Mouse (Mus musculus) liver, embryonic 11.5 days (tissue): ENCODE results near the gene Mob2. TPM values are rescaled to one million over a fixed set of nuclear protein-coding genes. Genes with fewer than 3 reads are reported as not detected.

ENCODE experiments used
- ATAC-seq: fragments of 200-750 bp; cut with Nextera tagmentation; replicated peaks from 2 replicates; pipeline ENCODE4 v1.8.0; 2017; ENCODE audit warnings: moderate number of reproducible peaks, mild to moderate bottlenecking, moderate TSS enrichment, moderate library complexity; ENCODE audit not compliant: low FRiP score
- DNase-seq: peaks from one replicate; pipeline ENCODE4 v3.0.0-alpha.2; 2017; ENCODE audit warnings: low spot score
- H3K27ac ChIP-seq: fragments of 300-500 bp; sonication (generic); 2 replicates; pipeline ENCODE4 v1.5.1; 2014; ENCODE audit warnings: mild to moderate bottlenecking, low read depth, low read length, control low read depth
- H3K27me3 ChIP-seq: fragments of 300-500 bp; sonication (generic); replicated peaks from 2 replicates; pipeline ENCODE4 v1.6.1; 2014; ENCODE audit warnings: low read length, mixed read lengths; ENCODE audit not compliant: control insufficient read depth, insufficient read depth
- H3K36me3 ChIP-seq: fragments of 300-500 bp; sonication (generic); 2 replicates; pipeline ENCODE4 v1.6.1; 2014; ENCODE audit warnings: mild to moderate bottlenecking, low read length, moderate library complexity, mixed read lengths; ENCODE audit not compliant: control insufficient read depth, insufficient read depth
- H3K4me1 ChIP-seq: fragments of 300-500 bp; sonication (generic); replicated peaks from 2 replicates; pipeline ENCODE4 v1.6.1; 2014; ENCODE audit warnings: low read length, mixed read lengths; ENCODE audit not compliant: control insufficient read depth, insufficient read depth
- H3K4me2 ChIP-seq: fragments of 300-500 bp; sonication (generic); 2 replicates; pipeline ENCODE4 v1.6.1; 2014; ENCODE audit warnings: mild to moderate bottlenecking, control low read depth, moderate library complexity
- H3K4me3 ChIP-seq: fragments of 300-500 bp; sonication (generic); 2 replicates; pipeline ENCODE4 v1.5.1; 2014; ENCODE audit warnings: low read depth, low read length, control low read depth
- H3K9ac ChIP-seq: fragments of 300-500 bp; sonication (generic); 2 replicates; pipeline ENCODE4 v1.6.1; 2014; ENCODE audit warnings: low read depth, low read length, control low read depth
- H3K9me3 ChIP-seq: fragments of 300-500 bp; sonication (generic); 2 replicates; pipeline ENCODE4 v1.6.1; 2016; ENCODE audit warnings: low read length, inconsistent platforms, mixed read lengths; ENCODE audit not compliant: control insufficient read depth
- WGBS: fragments of 180-500 bp; shearing (Covaris S2); extraction: QIAGEN DNeasy Blood & Tissue Kit; methylation state at CpG from one replicate; pipeline ENCODE4 v1.1.7; 2014; 5-methylcytosine and 5-hydroxymethylcytosine counted together
- polyA plus RNA-seq: library from polyadenylated mRNA; unstranded; fragments of >200 nt; fragmentation: Nextera tagmentation; extraction: Ambion mirVana; gene quantifications from 2 replicates; pipeline ENCODE4 v1.2.1, GENCODE M21; 2014

Gene Mob2
- polyA plus RNA-seq, 1 experiment from 2014 or later: 63.1 TPM

GRCm38 (mm10) chr7:141979247-141979646, 81.6 kb downstream of the Mob2 start:
- no peaks in the 10 kb centered on the region for H3K27me3 ChIP-seq
- DNase-seq: no peak
- H3K4me2 ChIP-seq: no peak overlapping the region
- no peak overlapping the region for H3K27ac ChIP-seq
- no peak overlapping the region for H3K4me3 ChIP-seq
- no peak for ATAC-seq
- no peaks in the 10 kb centered on the region for H3K36me3 ChIP-seq
- H3K9ac ChIP-seq: no peak overlapping the region
- no peaks in the 10 kb centered on the region for H3K9me3 ChIP-seq
- no peaks in the 10 kb centered on the region for H3K4me1 ChIP-seq
- WGBS: 84% methylated on average over 4 of the region's 4 CpGs

GRCm38 (mm10) chr7:141978003-141978402, 82.9 kb downstream of the Mob2 start:
- no peaks in the 10 kb centered on the region for H3K27me3 ChIP-seq
- H3K4me1 ChIP-seq: no peaks in the 10 kb centered on the region
- DNase-seq (no peak), ATAC-seq (no peak)
- WGBS: 82% methylated on average over 6 of the region's 6 CpGs
- no peaks in the 10 kb centered on the region for H3K9me3 ChIP-seq
- H3K4me3 ChIP-seq: no peak overlapping the region
- no peak overlapping the region for H3K9ac ChIP-seq
- no peak overlapping the region for H3K4me2 ChIP-seq
- no peaks in the 10 kb centered on the region for H3K36me3 ChIP-seq
- H3K27ac ChIP-seq: no peak overlapping the region

DNA sequence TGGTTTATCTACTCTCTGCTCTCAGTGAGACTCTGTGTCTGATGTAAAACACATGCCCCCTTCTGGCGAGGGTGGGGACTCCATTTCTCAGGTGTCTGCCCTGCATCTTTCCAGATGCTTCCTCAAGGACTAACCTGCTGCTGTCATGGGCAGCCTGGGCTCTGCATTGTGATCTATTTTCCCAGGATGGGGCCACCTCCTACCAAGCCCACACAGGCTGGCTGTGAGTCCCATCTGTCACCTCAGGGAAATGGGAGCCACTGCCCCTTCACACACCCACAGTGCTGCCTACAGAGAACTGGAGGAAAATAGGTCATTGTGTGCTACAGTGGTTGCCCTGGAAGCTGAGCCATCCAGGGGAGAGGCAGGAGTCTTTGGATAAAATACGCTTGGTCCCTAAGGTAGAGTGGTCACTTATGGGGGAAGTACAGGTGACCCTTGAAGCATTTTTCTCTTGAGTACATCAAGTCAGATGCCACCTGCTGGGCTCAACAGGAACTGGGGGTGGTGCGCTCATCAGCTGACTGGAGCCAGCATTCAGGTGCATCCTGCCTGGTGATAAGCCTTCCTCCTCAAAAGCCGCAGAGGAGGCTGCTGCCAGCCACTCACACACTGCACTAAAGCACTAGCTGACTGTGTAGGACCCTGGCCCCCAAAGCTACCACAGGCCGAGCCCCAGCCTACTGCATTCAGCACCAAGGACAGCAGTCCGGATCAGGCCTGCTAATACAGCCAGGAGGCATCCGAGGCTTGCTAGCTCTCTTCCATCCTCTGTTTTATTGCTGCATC, 87.8 kb downstream of the Mob2 start:
- Histone ChIP-seq H3K9me3 (no peaks in the 10 kb centered on the region), H3K4me1 (no peaks in the 10 kb centered on the region), H3K4me2 (no peak overlapping the region), H3K27me3 (no peaks in the 10 kb centered on the region), H3K4me3 (no peak overlapping the region), H3K27ac (no peak overlapping the region), H3K36me3 (no peaks in the 10 kb centered on the region), H3K9ac (no peak overlapping the region)
- WGBS: 25% methylated on average over 7 of the region's 7 CpGs
- ATAC-seq (no peak), DNase-seq (peak; percentile 49)

DNA sequence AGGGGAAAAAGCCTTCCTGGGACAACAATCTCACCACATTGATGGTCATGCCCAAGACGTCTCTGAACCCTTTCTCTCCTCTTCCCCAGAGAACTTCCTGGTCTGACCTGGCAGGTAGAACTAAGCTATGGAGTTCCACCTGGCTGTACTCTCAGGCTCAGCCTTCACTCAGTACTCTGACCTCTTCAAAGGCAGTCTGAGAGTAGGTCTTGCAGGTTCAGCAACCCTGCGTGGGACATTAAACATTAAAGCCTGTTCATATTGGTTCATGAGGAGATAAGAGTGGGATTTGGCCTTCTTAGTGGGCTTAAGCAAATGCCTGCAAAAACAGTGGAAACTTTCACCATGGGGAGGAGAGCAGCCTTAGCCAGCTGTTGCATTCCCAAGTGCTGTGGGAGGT, 94.6 kb downstream of the Mob2 start:
- Histone ChIP-seq H3K27me3 (peaks cover 2% of the 10 kb centered on the region; the same call in 1 of the 2 replicates), H3K4me2 (no peak overlapping the region), H3K4me3 (no peak overlapping the region), H3K9me3 (no peaks in the 10 kb centered on the region), H3K36me3 (no peaks in the 10 kb centered on the region), H3K9ac (no peak overlapping the region), H3K27ac (no peak overlapping the region), H3K4me1 (no peaks in the 10 kb centered on the region)
- WGBS: 65% methylated on average over 2 of the region's 2 CpGs
- no peak for DNase-seq
- ATAC-seq: no peak

- H3K4me3 ChIP-seq: no peak overlapping the region
- no peak overlapping the region for H3K27ac ChIP-seq
- no peak overlapping the region for H3K4me2 ChIP-seq
- H3K27me3 ChIP-seq: peaks cover 2% of the 10 kb centered on the region; the same call in 1 of the 2 replicates
- WGBS: 89% methylated on average over 3 of the region's 3 CpGs
- DNase-seq: no peak
- no peaks in the 10 kb centered on the region for H3K4me1 ChIP-seq
- no peak for ATAC-seq
- no peaks in the 10 kb centered on the region for H3K36me3 ChIP-seq
- no peaks in the 10 kb centered on the region for H3K9me3 ChIP-seq
- no peak overlapping the region for H3K9ac ChIP-seq
Observed at GRCm38 (mm10) chr7:141962521-141962920, 98.3 kb downstream of the Mob2 start.

DNA sequence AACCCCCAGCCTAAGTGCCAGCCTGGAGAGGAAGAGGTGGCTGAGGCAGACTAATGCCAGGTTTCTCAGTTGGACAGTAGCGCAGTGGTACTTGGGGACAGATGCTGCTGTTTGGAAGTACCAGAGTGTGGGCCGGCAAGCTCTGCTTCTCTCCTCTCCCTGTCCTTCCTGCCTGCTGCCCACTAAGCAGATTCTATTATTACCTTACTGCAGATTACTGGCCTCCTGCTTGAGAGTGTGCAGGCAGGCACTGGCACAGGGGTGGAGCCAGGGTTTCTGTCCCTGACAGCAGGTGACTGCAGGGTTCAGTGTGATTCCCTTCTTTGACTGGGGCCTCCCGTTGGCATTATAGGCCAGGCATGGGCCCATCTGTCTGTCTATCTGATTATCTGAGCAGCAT, 99.4 kb downstream of the Mob2 start:
- DNase-seq: no peak
- H3K9ac ChIP-seq: no peak overlapping the region
- H3K4me3 ChIP-seq: no peak overlapping the region
- H3K9me3 ChIP-seq: no peaks in the 10 kb centered on the region
- ATAC-seq: no peak
- H3K4me2 ChIP-seq: no peak overlapping the region
- H3K36me3 ChIP-seq: no peaks in the 10 kb centered on the region
- H3K27ac ChIP-seq: no peak overlapping the region
- WGBS: 80% methylated on average over 3 of the region's 3 CpGs
- H3K4me1 ChIP-seq: no peaks in the 10 kb centered on the region
- no peaks in the 10 kb centered on the region for H3K27me3 ChIP-seq

DNA sequence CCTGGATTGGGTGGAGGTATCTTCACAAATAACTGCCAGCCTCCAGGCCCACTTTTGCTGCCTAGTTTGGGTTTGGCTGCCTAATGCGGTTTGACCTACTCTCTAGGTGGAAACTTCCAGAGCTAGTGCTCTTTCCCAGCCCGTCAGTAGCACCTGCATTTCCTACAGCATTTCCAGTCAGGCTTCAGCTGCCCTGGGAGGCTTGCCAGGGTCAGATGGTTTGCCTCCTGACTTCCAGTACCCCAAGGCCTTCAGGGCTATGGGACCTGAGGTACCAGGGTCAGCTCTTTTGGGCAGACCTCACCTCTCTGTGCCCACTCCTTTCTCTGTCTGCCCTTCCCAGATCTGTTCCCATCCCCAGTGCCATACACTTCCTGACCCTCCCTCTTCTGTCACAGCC, 99.9 kb downstream of the Mob2 start:
- no peak for DNase-seq
- H3K27me3 ChIP-seq: no peaks in the 10 kb centered on the region
- H3K4me1 ChIP-seq: no peaks in the 10 kb centered on the region
- ATAC-seq: no peak
- H3K27ac ChIP-seq: no peak overlapping the region
- H3K4me3 ChIP-seq: no peak overlapping the region
- H3K9ac ChIP-seq: no peak overlapping the region
- no peak overlapping the region for H3K4me2 ChIP-seq
- no peaks in the 10 kb centered on the region for H3K9me3 ChIP-seq
- 77% methylated on average over 2 of the region's 2 CpGs for WGBS
- no peaks in the 10 kb centered on the region for H3K36me3 ChIP-seq

GRCm38 (mm10) chr7:141959133-141959532, 101.7 kb downstream of the Mob2 start:
- H3K4me2 ChIP-seq: no peak overlapping the region
- no peak overlapping the region for H3K9ac ChIP-seq
- no peaks in the 10 kb centered on the region for H3K4me1 ChIP-seq
- H3K27me3 ChIP-seq: no peaks in the 10 kb centered on the region; the same call in 1 of the 2 replicates
- no peaks in the 10 kb centered on the region for H3K36me3 ChIP-seq
- no peaks in the 10 kb centered on the region for H3K9me3 ChIP-seq
- no peak overlapping the region for H3K27ac ChIP-seq
- no peak overlapping the region for H3K4me3 ChIP-seq
- 67% methylated on average over 1 of the region's 1 CpGs for WGBS
- ATAC-seq: no peak
- no peak for DNase-seq
